Mouse (Mus musculus) heart, postnatal 0 days (tissue): ENCODE results near the gene Olfml1.

Experiments used
- CTCF ChIP-seq: IDR thresholded peaks from 2 replicates; pipeline ENCODE4 v1.5.1; 2016; ENCODE audit warnings: antibody characterized with exemption, control low read depth, low read depth
- EP300 ChIP-seq: IDR thresholded peaks from 2 replicates; pipeline ENCODE4 v1.6.1; 2016; ENCODE audit warnings: antibody characterized with exemption, low read depth

GRCm38 (mm10) chr7:107528169-107528772 lies 39.0 kb upstream of the Olfml1 start:
- TF ChIP-seq CTCF: no peak
- TF ChIP-seq EP300: no peak
